Mouse (Mus musculus): Measurements from ENCODE around the gene Cdr2l. TPM values are rescaled to one million over a fixed set of nuclear protein-coding genes. Genes with fewer than 3 reads are reported as not detected.

Gene Cdr2l
- polyA plus RNA-seq, 1 experiment from 2014 or later: 6.6 TPM

- ATAC-seq (ENCODE audit: insufficient read depth, low FRiP score): no peak
- H3K27ac ChIP-seq (ENCODE audit: low read length): no peak overlapping the region
- H3K4me1 ChIP-seq (ENCODE audit: control insufficient read depth, insufficient read depth, low read length): peaks cover 12% of the 10 kb centered on the region
- H3K4me3 ChIP-seq (replicated peaks; ENCODE audit: low read length): no peak overlapping the region
- H3K36me3 ChIP-seq (ENCODE audit: control insufficient read depth, insufficient read depth, low read length): peaks cover 7% of the 10 kb centered on the region
- 93% methylated on average over 6 of the region's 6 CpGs for WGBS
- no peaks in the 10 kb centered on the region for H3K27me3 ChIP-seq (ENCODE audit: control insufficient read depth, insufficient read depth, low read length)
- H3K9ac ChIP-seq (ENCODE audit: low read length): no peak overlapping the region
- H3K9me3 ChIP-seq (replicated peaks; ENCODE audit: control insufficient read depth, low read length): no peaks in the 10 kb centered on the region
- no peak overlapping the region for H3K4me2 ChIP-seq (ENCODE audit: low read depth, low read length)
These were observed 44.0 kb downstream of the Cdr2l start for GRCm38 (mm10) chr11:115425671-115426070.

GRCm38 (mm10) chr11:115427482-115428331, 46.0 kb downstream of the Cdr2l start:
- Histone ChIP-seq H3K27ac (ENCODE audit: low read length) (peak overlapping the region; percentile 48), H3K27me3 (ENCODE audit: control insufficient read depth, insufficient read depth, low read length) (no peaks in the 10 kb centered on the region), H3K4me3 (replicated peaks; ENCODE audit: low read length) (no peak overlapping the region), H3K9ac (ENCODE audit: low read length) (no peak overlapping the region), H3K9me3 (replicated peaks; ENCODE audit: control insufficient read depth, low read length) (no peaks in the 10 kb centered on the region), H3K36me3 (ENCODE audit: control insufficient read depth, insufficient read depth, low read length) (peaks cover 13% of the 10 kb centered on the region), H3K4me2 (ENCODE audit: low read depth, low read length) (peak overlapping the region; percentile 3; the same call in 1 of the 2 replicates), H3K4me1 (ENCODE audit: control insufficient read depth, insufficient read depth, low read length) (no peaks in the 10 kb centered on the region; the same call in 1 of the 2 replicates)
- 43% methylated on average over 20 of the region's 20 CpGs for WGBS
- ATAC-seq (ENCODE audit: insufficient read depth, low FRiP score): peak; percentile 63; the same call in 1 of the 2 replicates

GRCm38 (mm10) chr11:115429307-115429706, 47.6 kb downstream of the Cdr2l start:
- Histone ChIP-seq H3K27me3 (ENCODE audit: control insufficient read depth, insufficient read depth, low read length) (no peaks in the 10 kb centered on the region), H3K36me3 (ENCODE audit: control insufficient read depth, insufficient read depth, low read length) (peaks cover 13% of the 10 kb centered on the region), H3K27ac (ENCODE audit: low read length) (no peak overlapping the region), H3K4me2 (ENCODE audit: low read depth, low read length) (no peak overlapping the region), H3K4me1 (ENCODE audit: control insufficient read depth, insufficient read depth, low read length) (no peaks in the 10 kb centered on the region; the same call in 1 of the 2 replicates), H3K9me3 (replicated peaks; ENCODE audit: control insufficient read depth, low read length) (no peaks in the 10 kb centered on the region), H3K9ac (ENCODE audit: low read length) (no peak overlapping the region), H3K4me3 (replicated peaks; ENCODE audit: low read length) (no peak overlapping the region)
- no peak for ATAC-seq (ENCODE audit: insufficient read depth, low FRiP score)
- 82% methylated on average over 7 of the region's 7 CpGs for WGBS

- peaks cover 2% of the 10 kb centered on the region for H3K4me1 ChIP-seq (ENCODE audit: control insufficient read depth, insufficient read depth, low read length)
- H3K4me2 ChIP-seq (ENCODE audit: low read depth, low read length): no peak overlapping the region
- no peak for ATAC-seq (ENCODE audit: insufficient read depth, low FRiP score)
- H3K9ac ChIP-seq (ENCODE audit: low read length): no peak overlapping the region
- H3K9me3 ChIP-seq (replicated peaks; ENCODE audit: control insufficient read depth, low read length): no peaks in the 10 kb centered on the region
- H3K27me3 ChIP-seq (ENCODE audit: control insufficient read depth, insufficient read depth, low read length): no peaks in the 10 kb centered on the region
- H3K4me3 ChIP-seq (replicated peaks; ENCODE audit: low read length): no peak overlapping the region
- WGBS: 95% methylated on average over 6 of the region's 6 CpGs
- no peak overlapping the region for H3K27ac ChIP-seq (ENCODE audit: low read length)
- H3K36me3 ChIP-seq (ENCODE audit: control insufficient read depth, insufficient read depth, low read length): peaks cover 13% of the 10 kb centered on the region
These were observed 48.8 kb downstream of the Cdr2l start for GRCm38 (mm10) chr11:115430561-115430960.

GRCm38 (mm10) chr11:115432814-115433213, 51.1 kb downstream of the Cdr2l start:
- no peaks in the 10 kb centered on the region for H3K27me3 ChIP-seq (ENCODE audit: control insufficient read depth, insufficient read depth, low read length)
- H3K4me2 ChIP-seq (ENCODE audit: low read depth, low read length): no peak overlapping the region
- peaks cover 9% of the 10 kb centered on the region for H3K4me1 ChIP-seq (ENCODE audit: control insufficient read depth, insufficient read depth, low read length)
- H3K9me3 ChIP-seq (replicated peaks; ENCODE audit: control insufficient read depth, low read length): no peaks in the 10 kb centered on the region
- peak; percentile 9; the same call in 1 of the 2 replicates for ATAC-seq (ENCODE audit: insufficient read depth, low FRiP score)
- H3K9ac ChIP-seq (ENCODE audit: low read length): no peak overlapping the region
- peaks cover 9% of the 10 kb centered on the region; the same call in 1 of the 2 replicates for H3K36me3 ChIP-seq (ENCODE audit: control insufficient read depth, insufficient read depth, low read length)
- no peak overlapping the region for H3K4me3 ChIP-seq (replicated peaks; ENCODE audit: low read length)
- H3K27ac ChIP-seq (ENCODE audit: low read length): no peak overlapping the region
- WGBS: 58% methylated on average over 4 of the region's 4 CpGs

GRCm38 (mm10) chr11:115433342-115433741, 51.6 kb downstream of the Cdr2l start:
- Histone ChIP-seq H3K4me2 (ENCODE audit: low read depth, low read length) (no peak overlapping the region), H3K9me3 (replicated peaks; ENCODE audit: control insufficient read depth, low read length) (no peaks in the 10 kb centered on the region), H3K27me3 (ENCODE audit: control insufficient read depth, insufficient read depth, low read length) (no peaks in the 10 kb centered on the region), H3K27ac (ENCODE audit: low read length) (0 out of 2 replicates have a peak overlapping the region, but pooled peaks have one; percentile 10), H3K9ac (ENCODE audit: low read length) (no peak overlapping the region), H3K36me3 (ENCODE audit: control insufficient read depth, insufficient read depth, low read length) (peaks cover 9% of the 10 kb centered on the region; the same call in 1 of the 2 replicates), H3K4me3 (replicated peaks; ENCODE audit: low read length) (no peak overlapping the region), H3K4me1 (ENCODE audit: control insufficient read depth, insufficient read depth, low read length) (peaks cover 9% of the 10 kb centered on the region)
- ATAC-seq (ENCODE audit: insufficient read depth, low FRiP score): peak; percentile 26; the same call in 1 of the 2 replicates
- 68% methylated on average over 6 of the region's 6 CpGs for WGBS

GRCm38 (mm10) chr11:115435596-115436337, 54.1 kb downstream of the Cdr2l start:
- Histone ChIP-seq H3K27ac (ENCODE audit: low read length) (no peak overlapping the region), H3K4me3 (replicated peaks; ENCODE audit: low read length) (peak overlapping the region; percentile 32), H3K9ac (ENCODE audit: low read length) (peak overlapping the region; percentile 61), H3K4me1 (ENCODE audit: control insufficient read depth, insufficient read depth, low read length) (peaks cover 9% of the 10 kb centered on the region), H3K4me2 (ENCODE audit: low read depth, low read length) (peak overlapping the region; percentile 49), H3K27me3 (ENCODE audit: control insufficient read depth, insufficient read depth, low read length) (no peaks in the 10 kb centered on the region), H3K36me3 (ENCODE audit: control insufficient read depth, insufficient read depth, low read length) (peaks cover 6% of the 10 kb centered on the region; the same call in 1 of the 2 replicates), H3K9me3 (replicated peaks; ENCODE audit: control insufficient read depth, low read length) (no peaks in the 10 kb centered on the region)
- WGBS: 6% methylated on average over 31 of the region's 31 CpGs
- ATAC-seq (ENCODE audit: insufficient read depth, low FRiP score): no peak

- Histone ChIP-seq H3K4me1 (ENCODE audit: control insufficient read depth, insufficient read depth, low read length) (peaks cover 9% of the 10 kb centered on the region), H3K4me2 (ENCODE audit: low read depth, low read length) (no peak overlapping the region), H3K27me3 (ENCODE audit: control insufficient read depth, insufficient read depth, low read length) (no peaks in the 10 kb centered on the region), H3K36me3 (ENCODE audit: control insufficient read depth, insufficient read depth, low read length) (no peaks in the 10 kb centered on the region), H3K27ac (ENCODE audit: low read length) (no peak overlapping the region), H3K9ac (ENCODE audit: low read length) (no peak overlapping the region), H3K4me3 (replicated peaks; ENCODE audit: low read length) (no peak overlapping the region), H3K9me3 (replicated peaks; ENCODE audit: control insufficient read depth, low read length) (no peaks in the 10 kb centered on the region)
- ATAC-seq (ENCODE audit: insufficient read depth, low FRiP score): no peak
- WGBS: 70% methylated on average over 5 of the region's 5 CpGs
These were observed 55.9 kb downstream of the Cdr2l start for GRCm38 (mm10) chr11:115437571-115438122.

Data from stomach, embryonic 16.5 days (tissue).